Mouse (Mus musculus) CH12.LX (cell line): Measurements from ENCODE around the gene Bsn. TPM values are rescaled to one million over a fixed set of nuclear protein-coding genes. Genes with fewer than 3 reads are reported as not detected.

ENCODE experiments used
- DNase-seq: peaks from one replicate; pipeline ENCODE4 v3.0.0-alpha.2; 2013; ENCODE audit errors: extremely low read depth
- H3K27ac ChIP-seq: 2 replicates; pipeline ENCODE4 v1.5.1; 2012; ENCODE audit warnings: low read depth, mild to moderate bottlenecking, control low read depth, moderate library complexity; ENCODE audit not compliant: insufficient read depth
- H3K27me3 ChIP-seq: replicated peaks from 2 replicates; pipeline ENCODE3; 2012; ENCODE audit warnings: inconsistent platforms
- H3K36me3 ChIP-seq, 2 experiments: replicated peaks in 1 of 2; 2 replicates each; pipeline versions ENCODE3 to v1.6.1; 2012; ENCODE audit warnings: inconsistent platforms in 1 of 2, low read length in 1 of 2, mild to moderate bottlenecking in 1 of 2, mixed read lengths in 1 of 2, moderate library complexity in 1 of 2; ENCODE audit not compliant: control insufficient read depth in 1 of 2, insufficient read depth in 1 of 2
- H3K4me1 ChIP-seq, 2 experiments: 2 replicates each; pipeline ENCODE4 v1.6.1; 2012; ENCODE audit warnings: inconsistent platforms in 1 of 2, moderate library complexity in 1 of 2; ENCODE audit not compliant: insufficient read depth in 2 of 2, control insufficient read depth in 1 of 2
- H3K4me2 ChIP-seq: 2 replicates; pipeline ENCODE4 v1.6.1; 2012; ENCODE audit warnings: low read depth, mild to moderate bottlenecking, control low read depth; ENCODE audit not compliant: poor library complexity, insufficient read depth, severe bottlenecking
- H3K4me3 ChIP-seq, 3 experiments: fragments of 150-350 bp in 1 of 3; sonication (generic) in 1 of 3; replicated peaks in 1 of 3; 2 replicates each; pipeline versions ENCODE3 to v1.5.1; 2011 to 2012; ENCODE audit warnings: low read depth in 2 of 3, low read length in 2 of 3, mild to moderate bottlenecking in 2 of 3, moderate library complexity in 2 of 3, control low read depth in 1 of 3, improper control_type of control experiment in 1 of 3, inconsistent platforms in 1 of 3, mixed read lengths in 1 of 3; ENCODE audit not compliant: poor library complexity in 1 of 3
- H3K79me2 ChIP-seq: replicated peaks from 2 replicates; pipeline ENCODE4 v1.6.1; 2012; ENCODE audit warnings: mild to moderate bottlenecking, moderate library complexity; ENCODE audit not compliant: control insufficient read depth, poor library complexity, insufficient read depth, severe bottlenecking; ENCODE audit errors: extremely low read depth
- H3K9ac ChIP-seq: 2 replicates; pipeline ENCODE4 v1.6.1; 2012; ENCODE audit warnings: low read depth, mild to moderate bottlenecking, control low read depth, moderate library complexity; ENCODE audit not compliant: insufficient read depth
- H3K9me3 ChIP-seq: replicated peaks from 2 replicates; pipeline ENCODE3; 2012; ENCODE audit warnings: low read length, inconsistent platforms, mixed read lengths
- CHD1 ChIP-seq: IDR thresholded peaks from 2 replicates; pipeline ENCODE4 v1.6.1; 2012; ENCODE audit warnings: low read depth, low read length, improper control_type of control experiment, inconsistent platforms
- CHD2 ChIP-seq: IDR thresholded peaks from 2 replicates; pipeline ENCODE4 v1.6.1; 2011; ENCODE audit warnings: low read length, improper control_type of control experiment
- E2F4 ChIP-seq: IDR thresholded peaks from 2 replicates; pipeline ENCODE4 v1.6.1; 2011; ENCODE audit warnings: low read depth, low read length, improper control_type of control experiment; ENCODE audit not compliant: insufficient replicate concordance
- ELF1 ChIP-seq: IDR thresholded peaks from 2 replicates; pipeline ENCODE4 v1.6.1; 2014; ENCODE audit warnings: low read depth, mild to moderate bottlenecking, inconsistent platforms, low read length, improper control_type of control experiment
- EP300 ChIP-seq: IDR thresholded peaks from 2 replicates; pipeline ENCODE4 v1.6.1; 2011; ENCODE audit warnings: low read length, improper control_type of control experiment
- HCFC1 ChIP-seq: IDR thresholded peaks from 2 replicates; pipeline ENCODE4 v1.6.1; 2012; ENCODE audit warnings: low read depth, mild to moderate bottlenecking, inconsistent platforms, low read length, improper control_type of control experiment
- KAT2A ChIP-seq: IDR thresholded peaks from 2 replicates; pipeline ENCODE4 v1.6.1; 2012; ENCODE audit warnings: low read length, improper control_type of control experiment, inconsistent platforms; ENCODE audit not compliant: insufficient replicate concordance
- MAFK ChIP-seq: IDR thresholded peaks from 2 replicates; pipeline ENCODE4 v1.6.1; 2011; ENCODE audit warnings: low read length, improper control_type of control experiment; ENCODE audit not compliant: insufficient replicate concordance
- MAX ChIP-seq: IDR thresholded peaks from 2 replicates; pipeline ENCODE4 v1.6.1; 2011; ENCODE audit warnings: low read length, improper control_type of control experiment
- MEF2A ChIP-seq: IDR thresholded peaks from 2 replicates; pipeline ENCODE4 v1.6.1; 2014; ENCODE audit warnings: low read depth, mild to moderate bottlenecking, inconsistent platforms, low read length, improper control_type of control experiment, borderline replicate concordance
- MYC ChIP-seq: IDR thresholded peaks from 2 replicates; pipeline ENCODE4 v1.6.1; 2011; ENCODE audit warnings: low read depth, mild to moderate bottlenecking, improper control_type of control experiment, low read length
- NRF1 ChIP-seq: IDR thresholded peaks from 2 replicates; pipeline ENCODE4 v1.6.1; 2014; ENCODE audit warnings: low read depth, mild to moderate bottlenecking, inconsistent platforms, low read length, improper control_type of control experiment, moderate library complexity
- PAX5 ChIP-seq: IDR thresholded peaks from 2 replicates; pipeline ENCODE4 v1.6.1; 2012; ENCODE audit warnings: low read length, inconsistent platforms, mixed read lengths
- POLR2A ChIP-seq: IDR thresholded peaks from 2 replicates; pipeline ENCODE4 v1.6.1; 2011; ENCODE audit warnings: low read depth, mild to moderate bottlenecking, improper control_type of control experiment, low read length
- SIN3A ChIP-seq: IDR thresholded peaks from 2 replicates; pipeline ENCODE4 v1.6.1; 2012; ENCODE audit warnings: low read length, improper control_type of control experiment, inconsistent platforms
- USF1 ChIP-seq: IDR thresholded peaks from 2 replicates; pipeline ENCODE4 v1.6.1; 2014; ENCODE audit warnings: low read depth, mild to moderate bottlenecking, inconsistent platforms, low read length, improper control_type of control experiment
- USF2 ChIP-seq: conservative IDR thresholded peaks from 2 replicates; pipeline ENCODE4 v1.6.1; 2011; ENCODE audit warnings: low read depth, low read length, improper control_type of control experiment
- ZMIZ1 ChIP-seq: IDR thresholded peaks from 2 replicates; pipeline ENCODE4 v1.6.1; 2012; ENCODE audit warnings: low read depth, mild to moderate bottlenecking, inconsistent platforms, low read length, improper control_type of control experiment
- ZNF384 ChIP-seq: IDR thresholded peaks from 2 replicates; pipeline ENCODE4 v1.6.1; 2012; ENCODE audit warnings: low read depth, low read length, improper control_type of control experiment, inconsistent platforms
- dilution Hi-C: fragments of 300-500 bp; cut with MboI; formaldehyde crosslinking; loops from 2 replicates; pipeline ENCODE4 v1.14.3; 2020; ENCODE audit warnings: low sequenced_read_pairs; ENCODE audit not compliant: extremely low pct_unique_long_range_greater_than_20kb, extremely low pct_ligation_motif_present
- in situ Hi-C: fragments of 300-500 bp; cut with MboI; formaldehyde crosslinking; loops from 3 replicates; pipeline ENCODE4 v1.14.3; 2019; ENCODE audit warnings: low sequenced_read_pairs, low pct_ligation_motif_present, low pct_unique_long_range_greater_than_20kb, mixed read lengths
- polyA plus RNA-seq: library from polyadenylated mRNA; unstranded; fragments of >175 nt; gene quantifications from 2 replicates; pipeline ENCODE4 v1.2.1, GENCODE M21; 2012; ENCODE audit warnings: low read depth; ENCODE audit not compliant: insufficient read length
- total RNA-seq, 2 experiments: library from RNA; depleted of rRNA; stranded (reverse); fragments of 300-350 nt in 1 of 2; fragments of >200 nt in 1 of 2; gene quantifications; 2 replicates each; pipeline ENCODE4 v1.2.3; 2012 to 2014

Gene Bsn
- total and polyA plus RNA-seq, 3 experiments, result 3.6 to 7.8 (median 4.4) TPM

- no peak for TF ChIP-seq ZMIZ1
- peak; percentile 96 for TF ChIP-seq EP300
- peak; percentile 73 for TF ChIP-seq CHD2
- TF ChIP-seq USF2, result no peak
- no peak for TF ChIP-seq NRF1
- no peak for TF ChIP-seq KAT2A
- TF ChIP-seq PAX5, result no peak
- no peak; the same call in 1 of the 2 replicates for TF ChIP-seq MEF2A
- TF ChIP-seq ELF1, result no peak
- peak; percentile 62; the same call in 1 of the 2 replicates for TF ChIP-seq MYC
- no peak for TF ChIP-seq HCFC1
These were observed 35.4 kb downstream of the Bsn start (continued) for GRCm38 (mm10) chr9:108154814-108155213.

DNA sequence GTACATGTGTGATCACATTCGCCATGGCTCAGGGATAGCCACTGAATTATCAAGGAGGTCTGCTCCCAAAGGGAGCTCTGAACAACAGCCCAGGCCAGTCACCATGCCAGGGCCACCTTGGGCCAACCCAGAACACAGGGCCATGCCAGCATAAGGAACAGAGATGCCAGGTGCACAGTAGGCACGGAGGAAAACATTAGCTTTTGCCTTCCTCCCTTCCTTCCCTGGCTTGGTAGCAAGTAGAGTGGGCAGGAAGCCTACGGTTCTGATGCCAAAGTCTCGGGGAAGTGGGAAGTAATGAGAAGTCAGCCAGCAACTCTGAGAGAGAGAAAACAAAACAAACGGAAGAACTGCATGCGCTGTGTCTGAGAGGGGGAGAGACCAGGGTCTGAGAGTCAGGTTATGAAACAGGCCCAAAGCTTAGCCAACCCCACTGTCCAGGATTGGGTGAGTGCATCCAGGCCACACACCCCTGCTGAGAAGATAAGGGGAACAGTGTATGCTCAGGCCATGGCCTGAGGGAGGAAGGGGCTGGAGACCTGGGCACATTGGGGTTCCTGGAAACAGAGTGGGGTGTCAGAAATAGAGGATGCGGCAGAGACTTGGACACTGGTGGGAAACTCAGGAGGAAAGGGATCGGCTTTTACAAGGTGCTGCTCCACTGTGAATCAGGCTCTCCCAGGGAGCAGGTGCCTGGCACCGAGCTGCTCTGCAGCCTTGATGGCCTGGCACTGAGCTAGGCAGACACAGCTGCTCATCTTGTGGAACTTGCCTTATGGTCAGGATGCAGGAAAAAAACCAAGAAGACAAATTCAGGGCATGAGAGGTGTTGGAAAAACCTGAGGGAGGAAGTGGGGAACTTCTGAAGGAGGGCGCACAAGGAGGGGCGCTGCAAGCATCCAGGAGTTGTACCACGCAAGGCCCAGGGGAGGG is 36.4 kb downstream of the Bsn start:
- H3K4me3 ChIP-seq, result no peak overlapping the region
- no peak overlapping the region for H3K4me2 ChIP-seq
- no peak for DNase-seq
- no peak for TF ChIP-seq E2F4
- no peak for TF ChIP-seq ZNF384
- TF ChIP-seq POLR2A, result no peak
- TF ChIP-seq MAFK, result no peak
- TF ChIP-seq MEF2A, result no peak
- TF ChIP-seq CHD2, result no peak
- TF ChIP-seq, all 38 proteins: peak for 0
- Histone ChIP-seq H3K79me2 (no peaks in the 10 kb centered on the region), H3K9ac (no peak overlapping the region), H3K27me3 (no peaks in the 10 kb centered on the region), H3K36me3 (no peaks in the 10 kb centered on the region), H3K4me1 (peaks cover 11 to 19% of the 10 kb centered on the region in 2 experiments; a peak in 3 of 4 replicates), H3K9me3 (peaks cover 10% of the 10 kb centered on the region), H3K27ac (no peak overlapping the region)
- in situ Hi-C loops, result no loop called here
- dilution Hi-C loops, result no loop called here

DNA sequence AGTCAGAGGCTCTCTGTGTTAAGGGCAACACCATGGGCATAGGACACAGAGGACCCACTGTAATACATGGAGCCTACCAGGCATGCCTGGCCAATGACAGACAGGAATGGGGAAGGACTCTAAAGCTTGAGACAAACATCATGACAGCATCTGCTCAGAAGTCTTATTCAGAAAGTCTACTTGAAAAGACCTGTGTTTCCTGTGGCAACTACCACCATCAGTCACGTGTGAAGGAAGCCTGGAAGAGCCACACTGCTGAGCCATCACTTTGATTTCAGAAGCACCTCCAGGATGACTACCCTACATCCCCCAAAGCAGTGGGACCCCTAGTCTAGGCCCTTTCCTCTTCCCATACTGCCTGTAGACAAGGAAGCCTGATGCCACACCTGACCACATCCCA is 39.7 kb downstream of the Bsn start:
- H3K9ac ChIP-seq, result no peak overlapping the region
- peaks cover 3% of the 10 kb centered on the region for H3K27me3 ChIP-seq
- in situ Hi-C loops (no loop called here), dilution Hi-C loops (no loop called here)
- H3K4me3 ChIP-seq, result no peak overlapping the region
- no peaks in the 10 kb centered on the region for H3K36me3 ChIP-seq
- peaks cover 10% of the 10 kb centered on the region for H3K9me3 ChIP-seq
- no peak overlapping the region for H3K4me2 ChIP-seq
- peaks cover 11 to 22% of the 10 kb centered on the region in 2 experiments; a peak in 3 of 4 replicates for H3K4me1 ChIP-seq
- no peak for TF ChIP-seq CHD1
- TF ChIP-seq MAFK, result no peak
- TF ChIP-seq SIN3A, result no peak
- no peak for TF ChIP-seq E2F4
- no peak for TF ChIP-seq USF1
- no peak for TF ChIP-seq MYC
- no peak for TF ChIP-seq MAX
- no peak for TF ChIP-seq PAX5
- TF ChIP-seq, all 38 proteins: peak for 0
- no peak overlapping the region for H3K27ac ChIP-seq
- H3K79me2 ChIP-seq, result no peaks in the 10 kb centered on the region
- DNase-seq, result no peak
